Mouse (Mus musculus) T-helper 2 cell (primary cell): ENCODE measurements around the gene Ttc38.

ENCODE experiments used
- in situ Hi-C: fragments of 300-600 bp; cut with MboI, MseI; formaldehyde crosslinking; loops from one replicate; pipeline ENCODE4 v1.15.1; 2025; ENCODE audit warnings: high pct_unique_total_duplicates

Gene Ttc38

GRCm38 (mm10) chr15:85822011-85822359 lies 10.1 kb upstream of the Ttc38 start:
- in situ Hi-C loops, result no loop called here

- in situ Hi-C loops, result no loop called here
These were observed 5.4 kb upstream of the Ttc38 start for GRCm38 (mm10) chr15:85826676-85827075.

GRCm38 (mm10) chr15:85828071-85828470 lies 4.0 kb upstream of the Ttc38 start:
- in situ Hi-C loops, result no loop called here

GRCm38 (mm10) chr15:85829470-85829869 lies 2.6 kb upstream of the Ttc38 start:
- in situ Hi-C loops, result no loop called here

- in situ Hi-C loops, result no loop called here
These were observed 493 bp downstream of the Ttc38 start for GRCm38 (mm10) chr15:85832599-85832998.

GRCm38 (mm10) chr15:85835335-85835734 lies 3.2 kb downstream of the Ttc38 start:
- in situ Hi-C loops, result no loop called here

GRCm38 (mm10) chr15:85836887-85837286 lies 4.8 kb downstream of the Ttc38 start:
- in situ Hi-C loops, result no loop called here

- in situ Hi-C loops, result no loop called here
These were observed 8.9 kb downstream of the Ttc38 start for GRCm38 (mm10) chr15:85840983-85841382.

GRCm38 (mm10) chr15:85841796-85842360 lies 9.8 kb downstream of the Ttc38 start:
- in situ Hi-C loops, result no loop called here

GRCm38 (mm10) chr15:85845071-85845470 lies 13.0 kb downstream of the Ttc38 start:
- in situ Hi-C loops, result no loop called here

GRCm38 (mm10) chr15:85851656-85852392 lies 19.7 kb downstream of the Ttc38 start:
- in situ Hi-C loops, result loop anchor here (5.0 to 25.0 kb wide), 2 partner anchors 135 to 240 kb away; no protein-coding TSS in a partner anchor

GRCm38 (mm10) chr15:85858980-85859489 lies 26.9 kb downstream of the Ttc38 start:
- in situ Hi-C loops, result loop anchor here (25.0 kb wide), 1 partner anchor 247 kb away; no protein-coding TSS in a partner anchor

- in situ Hi-C loops, result loop anchor here (25.0 kb wide), 1 partner anchor 247 kb away; no protein-coding TSS in a partner anchor
These were observed 27.5 kb downstream of the Ttc38 start, which contains the start of gene Gtse1 for GRCm38 (mm10) chr15:85859490-85860031. Gtse1 (plus strand) TSS chr15:85859745.

GRCm38 (mm10) chr15:85865913-85866312 lies 33.8 kb downstream of the Ttc38 start:
- in situ Hi-C loops, result loop anchor here (25.0 kb wide), 1 partner anchor 254 kb away; no protein-coding TSS in a partner anchor

GRCm38 (mm10) chr15:85867696-85868095 lies 35.6 kb downstream of the Ttc38 start:
- in situ Hi-C loops, result loop anchor here (25.0 kb wide), 1 partner anchor 255 kb away; no protein-coding TSS in a partner anchor

GRCm38 (mm10) chr15:85877336-85877735 lies 45.2 kb downstream of the Ttc38 start:
- in situ Hi-C loops, result no loop called here

- in situ Hi-C loops, result no loop called here
These were observed 46.9 kb downstream of the Ttc38 start, which contains the start of gene Trmu for GRCm38 (mm10) chr15:85878848-85879497. Trmu (plus strand) TSS chr15:85879312.

- in situ Hi-C loops, result no loop called here
These were observed 47.4 kb downstream of the Ttc38 start for GRCm38 (mm10) chr15:85879498-85879895.

- in situ Hi-C loops, result no loop called here
These were observed 53.5 kb downstream of the Ttc38 start for GRCm38 (mm10) chr15:85885606-85886005.

GRCm38 (mm10) chr15:85889235-85889634 lies 57.1 kb downstream of the Ttc38 start:
- in situ Hi-C loops, result no loop called here

- in situ Hi-C loops, result no loop called here
These were observed 59.9 kb downstream of the Ttc38 start for GRCm38 (mm10) chr15:85891971-85892370.
